Mouse (Mus musculus) brain, embryonic 14.5 days (tissue): ENCODE data around the gene 1700013G24Rik.

Experiments
- CTCF ChIP-seq: fragments of 200-500 bp; IDR thresholded peaks from 2 replicates; pipeline ENCODE4 v1.5.1; 2012; ENCODE audit warnings: inconsistent platforms, mild to moderate bottlenecking, moderate library complexity, borderline replicate concordance; ENCODE audit not compliant: insufficient read depth, insufficient read length; ENCODE audit errors: extremely low read depth
- POLR2A ChIP-seq: fragments of 200-500 bp; IDR thresholded peaks from 2 replicates; pipeline ENCODE4 v1.6.1; 2012; ENCODE audit warnings: mild to moderate bottlenecking, inconsistent platforms, borderline replicate concordance; ENCODE audit not compliant: poor library complexity, insufficient read depth, insufficient read length, severe bottlenecking; ENCODE audit errors: extremely low read depth

GRCm38 (mm10) chr4:137480993-137481340, 27.9 kb downstream of the 1700013G24Rik start:
- TF ChIP-seq CTCF (no peak), POLR2A (no peak)
